Mouse (Mus musculus) gastrocnemius, adult 2 months (tissue): ENCODE measurements at regions not wholly inside any gene's neighbourhood (a gene's known extent, or its start where the extent isn't known, plus 50 kb on each side); places are given as distances from the start of the nearest gene placed in this dataset.
A peak's percentile ranks its signal among the peaks of the same experiment; 100 is the strongest.

ENCODE experiments used
- DNase-seq: peaks from one replicate; pipeline ENCODE4 v3.0.0; 2022
- H3K27ac ChIP-seq: fragments of 200-600 bp; 2 replicates; pipeline ENCODE4 v1.8.1; 2022; ENCODE audit warnings: mild to moderate bottlenecking
- H3K4me3 ChIP-seq: fragments of 200-600 bp; 2 replicates; pipeline ENCODE4 v1.8.1; 2022; ENCODE audit warnings: mild to moderate bottlenecking, moderate library complexity
- CTCF ChIP-seq: fragments of 200-600 bp; IDR thresholded peaks from 2 replicates; pipeline ENCODE4 v1.8.1; 2022; ENCODE audit warnings: antibody characterized with exemption, mild to moderate bottlenecking, moderate library complexity
- intact Hi-C: fragments of 180-260 bp; cut with DNase I; formaldehyde crosslinking; loops from one replicate; pipeline ENCODE4 v1.15.1; 2025

DNA sequence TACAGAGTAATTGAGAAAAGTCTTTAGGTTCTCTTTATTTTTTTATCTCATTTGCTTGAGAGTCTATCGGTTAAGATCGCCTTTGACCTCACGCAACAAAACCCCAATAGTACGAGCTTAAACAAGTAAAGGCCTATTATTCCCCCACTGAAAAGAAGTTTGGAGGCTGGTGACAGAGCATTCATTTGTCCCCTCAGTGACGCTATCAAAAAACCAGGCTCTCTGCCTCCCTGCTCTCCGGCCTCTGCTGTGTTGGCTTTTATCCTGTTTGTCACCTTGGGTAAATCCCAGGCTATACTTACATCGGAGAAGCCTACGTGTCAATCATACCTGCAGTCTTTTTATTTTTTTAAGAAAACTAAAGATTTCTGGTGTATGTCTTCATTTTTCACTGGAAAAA lies 112.9 kb downstream of the Gm9376 start:
- intact Hi-C loops = no loop called here
- no peak for TF ChIP-seq CTCF
- H3K4me3 ChIP-seq = no peak overlapping the region
- H3K27ac ChIP-seq = no peak overlapping the region
- DNase-seq = no peak

DNA sequence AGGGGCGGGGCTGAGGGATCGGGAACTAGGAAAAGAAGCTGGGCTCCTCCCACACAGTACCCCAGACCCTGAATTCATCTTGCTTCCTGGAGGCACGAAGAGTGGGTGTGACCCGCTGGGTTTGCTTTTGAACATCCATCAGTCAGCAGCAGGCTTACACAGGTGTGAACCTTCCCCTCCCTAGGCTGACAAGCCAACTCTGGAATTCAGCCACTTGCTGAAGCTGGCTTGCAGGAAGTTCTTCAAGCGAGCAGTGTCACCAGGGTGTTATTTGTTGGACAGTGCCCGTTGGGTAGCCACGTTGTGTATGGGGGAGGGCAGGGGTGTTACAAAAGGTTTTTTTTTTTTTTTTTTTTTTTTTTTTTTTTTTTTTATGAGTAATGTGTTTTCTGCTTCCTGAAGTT lies 118.8 kb downstream of the Gm9376 start:
- H3K4me3 ChIP-seq = no peak overlapping the region
- TF ChIP-seq CTCF = no peak
- intact Hi-C loops = no loop called here
- no peak for DNase-seq
- no peak overlapping the region for H3K27ac ChIP-seq

DNA sequence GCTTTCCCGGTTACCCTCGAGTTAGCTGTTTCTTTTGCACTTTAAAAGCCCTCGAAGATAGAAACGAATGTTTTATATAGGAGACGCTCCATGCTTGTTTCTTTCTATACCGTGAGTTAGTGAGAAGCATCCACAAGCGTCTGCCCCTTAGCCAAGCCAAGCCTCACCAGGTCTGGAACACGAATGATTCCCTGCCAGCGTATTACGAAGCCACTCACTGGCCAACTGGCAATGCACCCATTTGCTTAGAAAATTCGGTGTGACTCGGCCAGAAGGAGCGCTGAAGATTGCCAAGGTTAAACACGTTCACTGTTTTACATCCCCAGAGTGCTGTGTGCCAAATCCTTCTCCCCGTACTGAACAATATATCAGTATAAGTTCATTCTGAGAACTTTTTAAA lies 121.3 kb downstream of the Gm9376 start:
- intact Hi-C loops = no loop called here
- no peak overlapping the region for H3K4me3 ChIP-seq
- no peak overlapping the region for H3K27ac ChIP-seq
- no peak for TF ChIP-seq CTCF
- DNase-seq = no peak

DNA sequence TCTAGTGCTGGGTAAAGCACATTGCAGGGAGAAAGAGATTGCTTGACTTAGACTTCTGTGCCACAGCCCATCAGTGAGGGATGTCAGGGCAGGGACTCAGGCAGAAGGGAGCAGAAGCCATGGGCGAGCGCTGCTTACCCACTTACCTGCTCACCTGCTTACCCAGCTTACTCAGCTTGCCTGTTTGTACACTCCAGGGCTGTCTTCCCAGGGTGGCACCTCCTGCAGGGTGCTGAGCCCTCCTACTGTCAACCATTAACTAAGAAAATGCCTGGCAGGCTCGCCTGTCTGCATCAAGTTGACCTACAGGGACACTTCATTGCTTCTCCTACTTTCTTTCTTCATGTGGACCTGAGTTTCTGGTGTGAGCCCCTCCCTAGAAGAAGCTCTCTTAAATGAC lies 124.0 kb downstream of the Gm9376 start:
- intact Hi-C loops = no loop called here

DNA sequence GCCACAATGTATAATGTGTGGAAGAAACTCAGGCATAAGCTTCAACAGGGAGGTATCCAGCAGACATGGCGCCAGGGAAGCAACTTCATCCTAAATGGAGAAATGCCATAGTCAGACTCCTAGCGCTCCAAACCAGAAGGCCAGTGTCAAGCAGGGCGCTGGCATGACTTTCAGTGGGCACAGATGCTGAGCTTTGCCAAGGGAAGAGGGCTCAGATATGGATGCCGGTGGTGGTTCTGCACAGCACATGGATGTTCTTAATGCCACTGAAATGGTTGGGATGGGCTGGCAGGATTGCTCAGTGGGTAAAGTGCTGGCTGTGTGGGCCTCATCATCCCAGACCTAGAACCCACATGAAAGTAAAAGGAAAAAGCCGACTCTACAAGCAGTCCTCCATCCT lies 124.8 kb downstream of the Gm9376 start:
- TF ChIP-seq CTCF = no peak
- no peak overlapping the region for H3K4me3 ChIP-seq
- DNase-seq = no peak
- H3K27ac ChIP-seq = no peak overlapping the region
- intact Hi-C loops = no loop called here

More for the DNA sequence above, 124.0 kb downstream of the Gm9376 start:
- H3K27ac ChIP-seq = no peak overlapping the region
- no peak for TF ChIP-seq CTCF
- H3K4me3 ChIP-seq = no peak overlapping the region
- no peak for DNase-seq

DNA sequence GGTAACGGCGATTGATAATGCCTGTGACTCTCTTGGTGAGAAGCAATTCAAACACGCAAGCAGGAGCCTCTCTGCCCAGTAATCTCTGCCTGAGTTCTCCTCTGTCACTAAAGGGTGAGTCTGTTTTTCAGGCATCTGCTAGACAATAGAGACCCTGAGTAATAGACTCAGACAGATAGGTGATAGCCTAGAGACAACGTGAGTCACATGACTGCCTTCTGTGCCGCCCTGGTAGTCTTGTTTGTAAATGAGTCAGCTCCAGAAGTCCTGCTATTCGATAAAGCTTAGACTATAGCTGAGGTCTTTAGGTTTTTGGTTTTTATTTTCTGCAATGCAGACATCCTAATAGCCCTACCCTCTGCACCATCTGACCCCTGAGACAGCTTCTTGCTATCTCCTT lies 126.9 kb downstream of the Gm9376 start:
- no peak for TF ChIP-seq CTCF
- DNase-seq = no peak
- Histone ChIP-seq H3K4me3 (no peak overlapping the region), H3K27ac (no peak overlapping the region)
- intact Hi-C loops = no loop called here

DNA sequence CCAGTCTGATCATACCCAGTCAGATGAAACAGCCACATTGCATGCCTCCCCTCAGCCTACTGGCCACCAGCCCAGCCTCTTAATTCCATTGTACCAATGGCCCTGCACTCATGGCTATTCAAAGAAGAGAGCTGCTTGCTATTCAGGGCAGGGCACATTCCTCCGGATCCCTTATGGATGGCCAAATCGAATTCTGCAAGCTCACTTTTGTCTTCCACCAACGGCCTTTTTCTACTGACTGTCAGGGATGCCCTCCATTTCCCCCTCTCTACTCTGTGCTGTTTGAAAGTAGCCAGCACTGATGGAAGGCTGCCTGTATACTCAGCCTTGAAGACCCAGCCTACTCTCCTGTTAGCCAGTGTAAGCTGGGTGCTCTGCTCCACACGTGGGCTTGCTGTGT lies 147.5 kb downstream of the Gm9376 start:
- Histone ChIP-seq H3K4me3 (no peak overlapping the region), H3K27ac (no peak overlapping the region)
- DNase-seq = no peak
- TF ChIP-seq CTCF = no peak
- intact Hi-C loops = no loop called here

DNA sequence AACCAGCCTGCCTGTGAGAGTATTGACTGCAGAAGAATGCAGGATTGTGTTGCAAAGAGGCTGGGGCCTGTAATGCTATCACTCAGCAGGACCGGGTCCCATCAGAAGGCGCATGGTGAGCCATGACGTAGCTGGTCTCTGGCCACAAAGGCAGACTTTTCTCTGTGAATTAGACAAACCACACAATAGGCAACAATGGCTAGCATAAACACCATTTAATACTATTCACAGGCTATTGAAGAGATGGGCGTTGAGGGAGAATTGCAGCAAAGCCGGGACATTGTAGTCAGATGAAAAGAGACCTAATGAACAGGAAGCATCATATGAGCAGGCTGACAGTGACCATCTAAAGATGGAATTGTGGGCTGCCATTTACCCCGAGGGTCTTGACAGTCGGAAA lies 149.4 kb downstream of the Gm9376 start:
- H3K27ac ChIP-seq = no peak overlapping the region
- no peak for TF ChIP-seq CTCF
- intact Hi-C loops = no loop called here
- H3K4me3 ChIP-seq = no peak overlapping the region
- no peak for DNase-seq

DNA sequence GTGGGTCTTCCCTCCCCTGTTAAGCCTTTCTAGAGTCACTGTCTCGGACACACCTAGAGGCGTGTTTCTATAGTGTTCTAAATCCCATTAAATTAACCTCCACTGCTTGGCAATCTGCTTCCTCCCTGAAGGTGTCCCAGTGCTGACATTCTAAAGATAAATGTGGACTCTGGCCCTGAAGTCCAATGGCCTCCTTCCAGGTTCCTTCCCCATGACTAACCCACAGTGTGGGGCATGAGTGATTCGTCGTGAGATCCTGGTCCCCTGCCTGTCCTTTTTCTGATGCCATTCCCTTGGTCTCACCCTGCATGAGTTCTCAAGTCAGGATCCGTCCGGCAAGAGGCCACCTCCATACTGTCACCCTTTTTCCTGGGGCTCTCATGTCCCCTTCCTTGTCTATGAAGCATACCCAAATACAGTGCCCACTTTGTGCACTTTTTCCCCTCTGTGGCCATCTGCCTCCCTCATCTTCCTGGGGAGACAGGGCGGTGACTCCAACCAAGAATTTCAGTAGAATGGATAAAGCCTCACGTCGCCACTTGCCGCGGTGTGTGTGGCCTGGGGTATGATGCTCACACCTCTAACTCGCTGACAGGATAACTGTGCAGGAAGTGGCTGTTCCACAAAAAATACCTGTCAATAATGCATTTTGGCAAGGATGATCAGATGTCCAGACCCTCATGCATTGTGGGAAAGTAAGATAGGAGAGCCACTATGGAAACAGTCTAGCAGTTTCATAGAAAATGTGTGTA lies 152.9 kb downstream of the Gm9376 start:
- no peak for DNase-seq
- no peak overlapping the region for H3K27ac ChIP-seq
- H3K4me3 ChIP-seq = no peak overlapping the region
- intact Hi-C loops = no loop called here
- TF ChIP-seq CTCF = no peak

DNA sequence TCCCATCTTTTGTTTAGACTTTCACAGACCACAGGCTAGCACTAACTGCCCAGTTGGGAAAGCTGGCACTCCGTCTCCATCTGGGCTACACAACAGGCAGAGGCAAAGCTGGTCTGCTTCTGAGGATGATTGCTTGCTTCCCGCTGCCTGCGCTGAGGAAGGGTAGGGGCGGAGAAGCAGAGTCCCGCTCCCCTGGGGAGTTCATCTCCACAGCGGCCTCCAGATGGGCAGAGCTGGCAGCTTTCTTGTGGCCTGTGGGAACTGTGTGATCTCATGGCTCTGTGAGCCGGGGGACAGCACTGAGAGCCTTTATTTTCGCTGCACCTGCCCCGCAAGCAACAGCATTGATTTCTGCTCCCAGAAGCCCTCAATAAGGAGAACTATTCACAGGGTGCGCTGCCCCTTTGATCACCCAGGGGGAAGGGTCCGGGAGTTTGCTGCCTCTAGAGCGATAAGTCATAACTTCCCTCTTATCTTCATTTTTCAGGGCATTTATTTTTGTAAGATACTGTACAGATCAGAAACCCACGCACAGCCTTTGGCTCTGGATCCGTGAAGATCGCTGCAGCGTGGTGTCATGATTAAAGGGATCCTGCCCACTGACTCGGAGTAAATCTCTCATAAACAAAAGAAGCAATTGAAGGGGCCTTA lies 155.7 kb downstream of the Gm9376 start:
- intact Hi-C loops = no loop called here
- H3K4me3 ChIP-seq = 0 out of 2 replicates have a peak overlapping the region, but pooled peaks have one; percentile 11
- TF ChIP-seq CTCF = no peak
- DNase-seq = no peak
- H3K27ac ChIP-seq = no peak overlapping the region

DNA sequence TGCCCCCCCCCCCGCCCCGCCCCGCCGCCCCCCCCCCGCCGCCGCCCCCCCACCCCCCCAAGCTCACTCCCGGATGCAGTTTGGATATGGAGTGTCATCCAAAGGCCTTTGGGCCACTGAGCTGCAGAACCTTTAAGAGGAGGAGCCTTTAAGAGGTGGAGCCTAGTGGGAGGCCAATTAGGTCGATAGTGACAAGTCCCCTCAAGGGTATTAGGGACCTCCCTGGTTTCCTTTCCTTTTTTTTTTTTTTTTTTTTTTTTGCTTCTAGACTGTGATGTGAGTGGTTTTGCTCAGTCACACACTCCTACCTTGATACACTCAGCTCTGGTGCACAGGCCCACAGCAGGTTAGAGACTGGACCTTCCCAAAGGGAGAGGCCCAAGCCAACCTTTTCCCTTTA lies 156.5 kb downstream of the Gm9376 start:
- no peak for DNase-seq
- intact Hi-C loops = no loop called here
- TF ChIP-seq CTCF = no peak
- no peak overlapping the region for H3K4me3 ChIP-seq
- H3K27ac ChIP-seq = no peak overlapping the region

DNA sequence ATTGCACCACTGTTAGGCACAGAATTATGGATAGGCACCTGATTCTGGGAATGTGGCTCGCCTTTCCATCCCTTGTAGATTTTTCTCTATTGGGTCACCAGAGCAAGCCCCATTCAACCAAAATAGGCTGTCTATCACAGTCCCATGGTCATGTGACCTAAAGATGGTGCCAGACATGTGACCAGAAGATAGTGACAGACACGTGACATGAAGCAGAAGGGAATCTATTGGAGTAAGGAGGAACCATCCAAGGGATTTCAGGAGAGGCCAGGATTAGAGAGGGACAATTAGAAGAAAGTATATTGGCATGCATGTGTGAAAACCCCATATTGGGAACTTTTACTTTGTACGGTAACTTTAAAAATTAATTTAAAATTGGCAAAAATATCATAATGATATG lies 159.8 kb downstream of the Gm9376 start:
- no peak for DNase-seq
- H3K4me3 ChIP-seq = no peak overlapping the region
- TF ChIP-seq CTCF = no peak
- H3K27ac ChIP-seq = no peak overlapping the region
- intact Hi-C loops = no loop called here

DNA sequence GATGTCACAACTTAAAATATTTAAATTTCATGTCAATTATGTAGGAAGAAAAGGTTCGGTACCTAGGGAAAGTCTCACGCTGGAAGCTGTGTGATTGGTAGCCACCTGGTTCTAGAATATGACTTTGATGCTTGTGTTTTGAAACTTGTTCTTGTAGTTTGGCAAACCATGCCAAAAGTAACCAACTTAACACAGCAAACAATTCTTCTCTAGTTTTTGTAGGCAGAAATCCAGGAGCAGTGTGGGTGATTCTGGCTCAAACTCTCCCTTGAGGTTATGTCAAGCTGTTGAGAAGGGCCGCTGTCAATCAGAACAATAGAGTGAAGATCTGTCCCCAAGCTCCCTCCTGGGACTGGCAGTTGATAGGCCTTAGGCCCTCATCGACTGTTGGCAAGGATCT lies 163.5 kb downstream of the Gm9376 start:
- Histone ChIP-seq H3K27ac (no peak overlapping the region), H3K4me3 (no peak overlapping the region)
- intact Hi-C loops = no loop called here
- no peak for DNase-seq
- TF ChIP-seq CTCF = no peak

DNA sequence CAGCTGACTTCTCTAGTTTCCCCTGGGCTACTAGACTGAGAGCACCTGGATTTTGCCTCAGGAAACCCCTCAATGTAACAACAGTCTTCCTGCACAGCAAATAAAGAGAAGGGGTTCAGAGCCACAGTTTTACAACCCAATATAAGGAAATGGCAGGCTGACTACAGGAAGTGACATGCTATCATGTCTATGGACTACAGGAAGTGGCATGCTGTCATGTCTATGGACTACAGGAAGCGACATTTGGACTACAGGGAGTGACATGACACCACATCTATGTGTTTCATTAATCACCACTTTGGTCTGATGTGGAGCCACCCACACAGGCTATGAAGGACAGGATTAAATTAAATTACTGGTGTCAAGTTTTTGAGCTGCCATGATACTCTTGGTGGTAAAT lies 164.0 kb downstream of the Gm9376 start:
- intact Hi-C loops = no loop called here
- DNase-seq = no peak
- no peak overlapping the region for H3K4me3 ChIP-seq
- H3K27ac ChIP-seq = no peak overlapping the region
- TF ChIP-seq CTCF = no peak
